10 mouse cellular contexts compared by ENCODE assay signal in the genomic region with DNA sequence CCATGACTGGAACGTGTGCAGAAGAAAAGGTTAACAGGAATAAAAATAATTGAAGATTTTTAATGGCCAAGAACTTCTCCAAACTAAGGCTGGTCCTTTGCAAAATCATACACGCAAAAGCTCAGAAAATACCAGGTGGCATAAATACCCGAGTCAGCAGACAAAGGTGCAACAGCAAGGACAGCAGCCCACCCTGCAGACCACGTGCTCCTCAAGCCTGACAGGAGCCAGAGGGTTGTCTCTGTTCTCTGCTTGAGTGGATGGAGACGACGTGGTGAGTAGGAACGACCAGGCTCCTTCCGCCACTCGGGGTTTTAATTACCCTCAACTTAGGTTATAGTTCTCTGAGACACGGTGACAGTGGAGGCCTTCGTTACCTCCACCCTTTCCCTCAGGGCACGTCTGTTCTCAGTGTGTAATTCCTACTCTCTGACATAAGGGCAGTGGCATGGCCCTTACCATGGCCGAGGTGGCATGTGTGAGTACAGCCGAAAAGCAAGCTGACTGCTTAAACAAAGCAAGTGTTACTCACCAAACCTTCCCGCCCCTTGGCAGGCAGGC.
A peak's percentile ranks its signal among the peaks of the same experiment; 100 is the strongest.
DNase-seq lines count a peak whose midpoint lies in the region; ATAC-seq lines count a peak whose summit lies in the region.
"Had no signal": no experiment of that assay in that cellular context is flagged by ENCODE, and none has a peak within 500 bp of the region (broad histone marks: within the 10 kb centered on the region; RNA-seq: fewer than 3 reads in every experiment).

No protein-coding gene starts in this region.

- ATAC-seq in heart, embryonic 15.5 days (replicated peaks; ENCODE audit: insufficient number of reproducible peaks, insufficient read depth, low FRiP score, low read depth), result 0 out of 2 replicates have a peak, but pooled peaks have one; percentile 27
- ATAC-seq in hindbrain, embryonic 12.5 days (ENCODE audit: low FRiP score), result peak; percentile 49; the same call in 1 of the 2 replicates
- ATAC-seq in midbrain, embryonic 14.5 days (ENCODE audit: low FRiP score, low TSS enrichment), result peak; percentile 53; the same call in 1 of the 2 replicates

- 0 out of 2 replicates have a peak overlapping the region, but pooled peaks have one; percentile 41 for H3K27ac ChIP-seq in heart, embryonic 15.5 days
- peak overlapping the region; percentile 86 for H3K27ac ChIP-seq in embryonic facial prominence, embryonic 10.5 days (replicated peaks)
- H3K27ac ChIP-seq in hindbrain, embryonic 12.5 days, result no peak overlapping the region; the same call in 1 of the 2 replicates
- H3K27ac ChIP-seq in midbrain, embryonic 14.5 days (replicated peaks; ENCODE audit: low read depth, low read length), result no peak overlapping the region
- H3K27ac ChIP-seq: macrophage had no signal

- peak overlapping the region; percentile 25; the same call in 1 of the 2 replicates for H3K4me2 ChIP-seq in heart, embryonic 15.5 days
- peak overlapping the region; percentile 31 for H3K4me2 ChIP-seq in hindbrain, embryonic 12.5 days (replicated peaks)
- H3K4me2 ChIP-seq in midbrain, embryonic 14.5 days (ENCODE audit: low read length), result peak overlapping the region; percentile 37

- no peak overlapping the region for H3K9ac ChIP-seq in heart, embryonic 15.5 days
- 0 out of 2 replicates have a peak overlapping the region, but pooled peaks have one; percentile 13 for H3K9ac ChIP-seq in hindbrain, embryonic 12.5 days
- H3K9ac ChIP-seq in midbrain, embryonic 14.5 days (replicated peaks; ENCODE audit: low read length), result no peak overlapping the region

- H3K9me3 ChIP-seq in heart, embryonic 15.5 days (replicated peaks), result no peaks in the 10 kb centered on the region
- H3K9me3 ChIP-seq in embryonic facial prominence, embryonic 10.5 days, result no peaks in the 10 kb centered on the region
- H3K9me3 ChIP-seq in hindbrain, embryonic 12.5 days (replicated peaks), result no peaks in the 10 kb centered on the region
- no peaks in the 10 kb centered on the region for H3K9me3 ChIP-seq in midbrain, embryonic 14.5 days (ENCODE audit: control insufficient read depth, low read length)

- no peak overlapping the region for H3K4me3 ChIP-seq in heart, embryonic 15.5 days
- H3K4me3 ChIP-seq in embryonic facial prominence, embryonic 10.5 days, result peak overlapping the region; percentile 18; the same call in 1 of the 2 replicates
- no peak overlapping the region for H3K4me3 ChIP-seq in hindbrain, embryonic 12.5 days
- H3K4me3 ChIP-seq in midbrain, embryonic 14.5 days (replicated peaks; ENCODE audit: low read depth, low read length), result 0 out of 2 replicates have a peak overlapping the region, but pooled peaks have one; percentile 9

- no peaks in the 10 kb centered on the region for H3K27me3 ChIP-seq in heart, embryonic 15.5 days
- H3K27me3 ChIP-seq in embryonic facial prominence, embryonic 10.5 days (replicated peaks; ENCODE audit: low read depth, poor library complexity, severe bottlenecking), result no peaks in the 10 kb centered on the region
- no peaks in the 10 kb centered on the region for H3K27me3 ChIP-seq in hindbrain, embryonic 12.5 days
- no peaks in the 10 kb centered on the region for H3K27me3 ChIP-seq in midbrain, embryonic 14.5 days (ENCODE audit: control insufficient read depth, insufficient read depth, low read length)

- WGBS in heart, embryonic 15.5 days, result 49% methylated on average over 15 of the region's 15 CpGs
- 34% methylated on average over 15 of the region's 15 CpGs for WGBS in embryonic facial prominence, embryonic 10.5 days
- 51% methylated on average over 15 of the region's 15 CpGs for WGBS in hindbrain, embryonic 12.5 days
- 34% methylated on average over 15 of the region's 15 CpGs for WGBS in midbrain, embryonic 14.5 days

- H3K36me3 ChIP-seq in heart, embryonic 15.5 days, result no peaks in the 10 kb centered on the region
- no peaks in the 10 kb centered on the region for H3K36me3 ChIP-seq in embryonic facial prominence, embryonic 10.5 days (replicated peaks)
- H3K36me3 ChIP-seq in hindbrain, embryonic 12.5 days, result no peaks in the 10 kb centered on the region
- no peaks in the 10 kb centered on the region for H3K36me3 ChIP-seq in midbrain, embryonic 14.5 days (ENCODE audit: control insufficient read depth, insufficient read depth, low read length)
- H3K36me3 ChIP-seq: G1E had no signal

- peaks cover 10% of the 10 kb centered on the region; the same call in 1 of the 2 replicates for H3K4me1 ChIP-seq in heart, embryonic 15.5 days (replicated peaks)
- peaks cover 55% of the 10 kb centered on the region for H3K4me1 ChIP-seq in embryonic facial prominence, embryonic 10.5 days
- peaks cover 21% of the 10 kb centered on the region for H3K4me1 ChIP-seq in hindbrain, embryonic 12.5 days
- peaks cover 16% of the 10 kb centered on the region for H3K4me1 ChIP-seq in midbrain, embryonic 14.5 days (ENCODE audit: control insufficient read depth, insufficient read depth, low read length)

- no peak for DNase-seq in heart, adult 8-10 months (ENCODE audit: low spot score)
- no peak for DNase-seq in embryonic facial prominence, embryonic 10.5 days (ENCODE audit: low spot score)
- DNase-seq in midbrain, embryonic 14.5 days, result peak; percentile 51
- no peak for DNase-seq in left cerebral cortex, postnatal 36 days (ENCODE audit: low spot score in 2 of 2)
- no peak for DNase-seq in frontal cortex, adult 2 months (ENCODE audit: extremely low spot score in 1 of 2, low spot score in 1 of 2)
- DNase-seq in gastrocnemius, adult 8-10 months (ENCODE audit: low spot score in 2 of 2), result no peak

- intact Hi-C loops in left cerebral cortex, postnatal 36 days (cut with DNase I), result no loop called here

Comparison
In these comparisons a context has a peak if more than half of its experiments do, and no peak if none do; other contexts are left out.
1. H3K27ac ChIP-seq: peak in heart, embryonic 15.5 days (single experiment) and embryonic facial prominence, embryonic 10.5 days (single experiment); none in hindbrain, embryonic 12.5 days (single experiment) and midbrain, embryonic 14.5 days (single experiment).
2. H3K4me3 ChIP-seq: peak in embryonic facial prominence, embryonic 10.5 days (single experiment) and midbrain, embryonic 14.5 days (single experiment); none in heart, embryonic 15.5 days (single experiment) and hindbrain, embryonic 12.5 days (single experiment).
3. Peak in every context shown above with its lines, with median percentiles within 50 percentile points of each other: ATAC-seq and H3K4me2 ChIP-seq.